In genomic region chr4:47912259-47912658, GRCm38 (mm10) we compare ENCODE assay signal across 18 mouse cellular contexts.
DNase-seq lines count a peak whose midpoint lies in the region; ATAC-seq and TF ChIP-seq lines count a peak whose summit lies in the region.
"Had no signal": no experiment of that assay in that cellular context is flagged by ENCODE, and none has a peak within 500 bp of the region (broad histone marks: within the 10 kb centered on the region; RNA-seq: fewer than 3 reads in every experiment).

No protein-coding gene starts in this region.

- WGBS in hindbrain, postnatal 0 days: 81% methylated on average over 1 of the region's 1 CpGs
- 93% methylated on average over 1 of the region's 1 CpGs for WGBS in hindbrain, embryonic 14.5 days
- WGBS in neural tube, embryonic 15.5 days: 92% methylated on average over 1 of the region's 1 CpGs

- peak; percentile 23 for DNase-seq in hindbrain, postnatal 0 days (ENCODE audit: low spot score)
- no peak for DNase-seq in hindbrain, embryonic 14.5 days (ENCODE audit: low spot score)
- DNase-seq in retina, postnatal 1 day: peak; percentile 22
- DNase-seq in retina, embryonic 14.5 days (ENCODE audit: low spot score): no peak
- DNase-seq in brain, embryonic 14.5 days (ENCODE audit: low read depth): no peak
- DNase-seq in frontal cortex, adult 2 months (ENCODE audit: extremely low spot score in 1 of 2, low spot score in 1 of 2): no peak
- DNase-seq: cerebellum, adult 18-20 months; heart, adult 2 months; kidney, postnatal 36 days; lung, adult 2 months; right cerebral cortex, postnatal 14 days; thymus, adult 18-20 months had no signal

- H3K4me3 ChIP-seq in hindbrain, postnatal 0 days (ENCODE audit: low read length): no peak overlapping the region
- H3K4me3 ChIP-seq in hindbrain, embryonic 14.5 days (replicated peaks; ENCODE audit: low read length): no peak overlapping the region
- H3K4me3 ChIP-seq in neural tube, embryonic 15.5 days (replicated peaks): no peak overlapping the region
- H3K4me3 ChIP-seq: embryonic facial prominence, embryonic 13.5 days; forebrain, embryonic 10.5 days; heart, adult 2 months; limb, embryonic 12.5 days; megakaryocyte, embryonic 14.5 days had no signal

- ATAC-seq in hindbrain, postnatal 0 days: no peak
- no peak for ATAC-seq in hindbrain, embryonic 14.5 days (ENCODE audit: low FRiP score)
- ATAC-seq in neural tube, embryonic 15.5 days (ENCODE audit: low FRiP score): no peak

- H3K9me3 ChIP-seq in hindbrain, postnatal 0 days (ENCODE audit: low read length): no peaks in the 10 kb centered on the region
- peaks cover 9% of the 10 kb centered on the region; the same call in 1 of the 2 replicates for H3K9me3 ChIP-seq in hindbrain, embryonic 14.5 days (ENCODE audit: control insufficient read depth, low read length)
- 0 out of 2 replicates have a peak, but pooled peaks cover 3% of the 10 kb centered on the region for H3K9me3 ChIP-seq in neural tube, embryonic 15.5 days (replicated peaks)
- H3K9me3 ChIP-seq: embryonic facial prominence, embryonic 13.5 days; forebrain, embryonic 10.5 days; G1E; limb, embryonic 12.5 days had no signal

- no peak for TF ChIP-seq POLR2A in brain, embryonic 14.5 days (IDR thresholded peaks at IDR 0.05; ENCODE audit: borderline replicate concordance, extremely low read depth, insufficient read depth, insufficient read length, poor library complexity, severe bottlenecking)

- no peaks in the 10 kb centered on the region for H3K4me1 ChIP-seq in hindbrain, postnatal 0 days (ENCODE audit: insufficient read depth, low read length)
- H3K4me1 ChIP-seq in hindbrain, embryonic 14.5 days (replicated peaks; ENCODE audit: control insufficient read depth, insufficient read depth, low read length): no peaks in the 10 kb centered on the region
- no peaks in the 10 kb centered on the region for H3K4me1 ChIP-seq in neural tube, embryonic 15.5 days
- H3K4me1 ChIP-seq: embryonic facial prominence, embryonic 13.5 days; forebrain, embryonic 10.5 days; limb, embryonic 12.5 days; megakaryocyte, embryonic 14.5 days had no signal

- H3K36me3 ChIP-seq in hindbrain, postnatal 0 days (ENCODE audit: insufficient read depth, low read length): no peaks in the 10 kb centered on the region
- H3K36me3 ChIP-seq in hindbrain, embryonic 14.5 days (replicated peaks; ENCODE audit: control insufficient read depth, insufficient read depth): no peaks in the 10 kb centered on the region
- H3K36me3 ChIP-seq in neural tube, embryonic 15.5 days: no peaks in the 10 kb centered on the region
- H3K36me3 ChIP-seq: embryonic facial prominence, embryonic 13.5 days; forebrain, embryonic 10.5 days; G1E; limb, embryonic 12.5 days had no signal

- H3K27ac ChIP-seq in hindbrain, postnatal 0 days: no peak overlapping the region
- H3K27ac ChIP-seq in hindbrain, embryonic 14.5 days: no peak overlapping the region
- no peak overlapping the region for H3K27ac ChIP-seq in neural tube, embryonic 15.5 days (replicated peaks)
- H3K27ac ChIP-seq: embryonic facial prominence, embryonic 13.5 days; forebrain, embryonic 10.5 days; heart, adult 2 months; limb, embryonic 12.5 days had no signal

- TF ChIP-seq CTCF in hindbrain, postnatal 0 days (IDR thresholded peaks at IDR 0.05; ENCODE audit: low read depth): peak; percentile 41
- peak; percentile 20; the same call in 1 of the 2 replicates for TF ChIP-seq CTCF in brain, embryonic 14.5 days (IDR thresholded peaks at IDR 0.05; ENCODE audit: borderline replicate concordance, extremely low read depth, insufficient read depth, insufficient read length)

- H3K4me2 ChIP-seq in hindbrain, postnatal 0 days (ENCODE audit: low read depth, low read length): no peak overlapping the region
- H3K4me2 ChIP-seq in hindbrain, embryonic 14.5 days (replicated peaks): no peak overlapping the region
- H3K4me2 ChIP-seq in neural tube, embryonic 15.5 days: no peak overlapping the region
- H3K4me2 ChIP-seq: embryonic facial prominence, embryonic 13.5 days; limb, embryonic 12.5 days had no signal

- no peaks in the 10 kb centered on the region for H3K27me3 ChIP-seq in hindbrain, postnatal 0 days (ENCODE audit: insufficient read depth, low read length)
- H3K27me3 ChIP-seq in hindbrain, embryonic 14.5 days (ENCODE audit: control insufficient read depth, insufficient read depth, low read length): no peaks in the 10 kb centered on the region
- H3K27me3 ChIP-seq in neural tube, embryonic 15.5 days (replicated peaks): no peaks in the 10 kb centered on the region
- H3K27me3 ChIP-seq: embryonic facial prominence, embryonic 13.5 days; limb, embryonic 12.5 days; megakaryocyte, embryonic 14.5 days had no signal

- H3K9ac ChIP-seq in hindbrain, postnatal 0 days (replicated peaks; ENCODE audit: low read length): no peak overlapping the region
- no peak overlapping the region for H3K9ac ChIP-seq in hindbrain, embryonic 14.5 days
- no peak overlapping the region for H3K9ac ChIP-seq in neural tube, embryonic 15.5 days (replicated peaks)
- H3K9ac ChIP-seq: embryonic facial prominence, embryonic 13.5 days; limb, embryonic 12.5 days had no signal

Comparison
In these comparisons a context has a peak if more than half of its experiments do, and no peak if none do; other contexts are left out.
1. DNase-seq: peak in hindbrain, postnatal 0 days (single experiment) and retina, postnatal 1 day (single experiment); none in hindbrain, embryonic 14.5 days (single experiment), retina, embryonic 14.5 days (single experiment), brain, embryonic 14.5 days (single experiment) and frontal cortex, adult 2 months (0 of 2).